Mouse (Mus musculus) inflammation-experienced regulatory T-cells (primary cell): ENCODE data around the gene Spata31d1b. TPM values are rescaled to one million over a fixed set of nuclear protein-coding genes. Genes with fewer than 3 reads are reported as not detected.

Experiments used
- polyA plus RNA-seq, 2 experiments: library from polyadenylated mRNA; unstranded; fragments of 100-300 nt; shearing (Covaris generic); gene quantifications; one replicate each; pipeline ENCODE4 v1.2.1; 2017

Gene Spata31d1b
- under 1 TPM in 1 of 2 experiments, not detected in 1; 0.09 TPM for polyA plus RNA-seq

GRCm38 (mm10) chr13:59711984-59712383, at the start of gene Spata31d1b:
Spata31d1b (plus strand) TSS chr13:59712284.

GRCm38 (mm10) chr13:59675151-59676011, 36.7 kb upstream of the Spata31d1b start, which contains the start of gene Golm1:
Golm1 (minus strand) TSS chr13:59675811.

GRCm38 (mm10) chr13:59694008-59694407, 18.1 kb upstream of the Spata31d1b start, which contains the start of gene 4921517D22Rik:
4921517D22Rik (minus strand) TSS chr13:59694108.

GRCm38 (mm10) chr13:59710230-59710629, 1.9 kb upstream of the Spata31d1b start, which contains the start of gene Spata31d1a:
Spata31d1a (minus strand) TSS chr13:59710330.

GRCm38 (mm10) chr13:59731652-59732051, 19.6 kb downstream of the Spata31d1b start, which contains the start of gene Spata31d1d:
Spata31d1d (minus strand) TSS chr13:59731752.

GRCm38 (mm10) chr13:59746711-59747110, 34.6 kb downstream of the Spata31d1b start, which contains the start of gene 1700014D04Rik:
1700014D04Rik (minus strand) TSS chr13:59746752.

Other genes starting within 250 kb of the Spata31d1b start
- 10 to 100 TPM; 21.5 to 28.8 TPM for gene Agtpbp1, start 127.1 kb upstream of the Spata31d1b start, polyA plus RNA-seq
- gene Naa35, start 127.0 kb upstream of the Spata31d1b start, polyA plus RNA-seq, result 10 to 100 TPM; 62.7 to 75.7 TPM
- gene Golm1, start 36.5 kb upstream of the Spata31d1b start, polyA plus RNA-seq, result 10 to 100 TPM; 36.9 to 80.2 TPM
- under 1 TPM; 0.05 to 0.12 TPM for gene 4921517D22Rik, start 18.2 kb upstream of the Spata31d1b start, polyA plus RNA-seq
- under 1 TPM; 0.16 to 0.17 TPM for gene Spata31d1a, start 2.0 kb upstream of the Spata31d1b start, polyA plus RNA-seq
- not detected for gene Spata31d1d, start 19.5 kb downstream of the Spata31d1b start, polyA plus RNA-seq
- gene 1700014D04Rik, start 34.5 kb downstream of the Spata31d1b start, polyA plus RNA-seq, result 1 to 10 TPM in 1 of 2 experiments, not detected in 1; 1.4 TPM
- gene Isca1, start 57.5 kb downstream of the Spata31d1b start, polyA plus RNA-seq, result 10 to 100 TPM; 60.8 to 71.2 TPM
- gene Gm49354, start 70.0 kb downstream of the Spata31d1b start, polyA plus RNA-seq, result not detected
- gene Tut7, start 110.9 kb downstream of the Spata31d1b start, polyA plus RNA-seq, result 100 to 1,000 TPM; 124 to 138 TPM